Mouse (Mus musculus) intestine, embryonic 16.5 days (tissue): ENCODE results near the gene Ccdc155. TPM values are rescaled to one million over a fixed set of nuclear protein-coding genes. Genes with fewer than 3 reads are reported as not detected.

Experiments used
- ATAC-seq: fragments of 200-750 bp; cut with Nextera tagmentation; 2 replicates; pipeline ENCODE4 v1.8.0; 2017; ENCODE audit warnings: moderate TSS enrichment, moderate library complexity
- H3K27ac ChIP-seq: fragments of 300-500 bp; sonication (generic); 2 replicates; pipeline ENCODE4 v1.5.1; 2014; ENCODE audit warnings: mild to moderate bottlenecking, low read length
- H3K27me3 ChIP-seq: fragments of 300-500 bp; sonication (generic); replicated peaks from 2 replicates; pipeline ENCODE4 v1.6.1; 2014; ENCODE audit warnings: low read length, control low read depth, mixed read lengths; ENCODE audit not compliant: control insufficient read depth, insufficient read depth
- H3K36me3 ChIP-seq: fragments of 300-500 bp; sonication (generic); 2 replicates; pipeline ENCODE4 v1.6.1; 2014; ENCODE audit warnings: low read length, control low read depth; ENCODE audit not compliant: control insufficient read depth, insufficient read depth
- H3K4me1 ChIP-seq: fragments of 300-500 bp; sonication (generic); 2 replicates; pipeline ENCODE4 v1.6.1; 2014; ENCODE audit warnings: low read length, control low read depth, mixed read lengths; ENCODE audit not compliant: control insufficient read depth, insufficient read depth
- H3K4me2 ChIP-seq: fragments of 300-500 bp; sonication (generic); 2 replicates; pipeline ENCODE4 v1.6.1; 2014; ENCODE audit warnings: low read depth, low read length, control low read depth
- H3K4me3 ChIP-seq: fragments of 300-500 bp; sonication (generic); 2 replicates; pipeline ENCODE4 v1.5.1; 2014; ENCODE audit warnings: mild to moderate bottlenecking, low read length
- H3K9ac ChIP-seq: fragments of 300-500 bp; sonication (generic); 2 replicates; pipeline ENCODE4 v1.6.1; 2014; ENCODE audit warnings: low read depth, low read length
- H3K9me3 ChIP-seq: fragments of 300-500 bp; sonication (generic); 2 replicates; pipeline ENCODE4 v1.6.1; 2016; ENCODE audit warnings: low read length, control low read depth; ENCODE audit not compliant: control insufficient read depth
- WGBS: fragments of 180-500 bp; shearing (Covaris S2); extraction: QIAGEN DNeasy Blood & Tissue Kit; methylation state at CpG from one replicate; pipeline ENCODE4 v1.1.7; 2014; 5-methylcytosine and 5-hydroxymethylcytosine counted together
- polyA plus RNA-seq: library from polyadenylated mRNA; unstranded; fragments of >200 nt; fragmentation: Nextera tagmentation; extraction: Ambion mirVana; gene quantifications from 2 replicates; pipeline ENCODE4 v1.2.1, GENCODE M21; 2015

Ccdc155 gene
- polyA plus RNA-seq, 1 experiment from 2014 or later, result 0.44 TPM

DNA sequence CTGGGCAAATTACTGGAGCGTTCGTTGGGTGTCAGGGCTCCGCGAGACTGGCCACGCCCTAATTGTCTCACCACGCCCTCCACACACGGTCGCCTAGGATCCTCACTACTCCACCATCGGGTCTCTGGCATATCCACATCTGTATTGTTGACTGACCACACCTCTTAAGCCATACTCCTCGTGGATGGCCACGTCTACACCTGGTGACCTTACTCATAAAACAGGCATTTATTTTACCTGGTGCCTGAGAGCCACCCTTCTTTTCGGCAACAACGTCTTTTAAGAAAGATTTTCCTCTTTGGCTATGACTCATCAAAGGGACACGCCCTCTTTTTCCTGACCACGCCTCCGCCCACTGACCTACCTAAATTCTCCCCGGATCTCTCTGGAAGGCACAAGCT, 7.2 kb upstream of the Ccdc155 start, which contains the start of gene Dkkl1:
Dkkl1 (minus strand) TSS at position 297 of the 401 bp plus-strand sequence.
- Histone ChIP-seq H3K4me2 (peak within 1 kb of the TSS; percentile 45), H3K36me3 (no peaks in the 10 kb centered on the region), H3K27ac (no peak within 1 kb of the TSS), H3K27me3 (peaks cover 21% of the 10 kb centered on the region), H3K9me3 (no peaks in the 10 kb centered on the region), H3K9ac (no peak within 1 kb of the TSS), H3K4me1 (peaks cover 21% of the 10 kb centered on the region), H3K4me3 (peak within 1 kb of the TSS; percentile 12)
- ATAC-seq, result no peak
- 2% methylated on average over 17 of the region's 17 CpGs for WGBS

DNA sequence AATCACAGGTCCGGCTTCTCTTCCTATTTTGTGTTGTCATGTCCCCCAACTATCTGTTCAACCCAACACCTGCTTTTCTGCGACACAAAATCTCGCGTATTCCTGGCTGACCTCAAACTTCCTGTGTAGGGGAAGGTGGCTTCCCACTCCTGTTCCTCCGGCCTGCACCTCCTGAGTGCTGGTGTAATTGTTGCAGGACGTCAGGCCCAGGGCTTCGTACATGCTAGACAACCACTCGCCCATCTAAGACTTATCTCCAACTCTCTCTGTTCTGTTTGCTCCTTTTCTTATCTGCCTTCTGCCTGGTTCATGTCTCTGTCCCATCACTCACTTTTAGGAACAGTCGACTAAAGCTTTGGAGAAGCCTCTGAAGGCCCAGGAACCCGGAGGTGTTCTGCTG, 6.4 kb upstream of the Ccdc155 start:
- no peak for ATAC-seq
- no peaks in the 10 kb centered on the region for H3K36me3 ChIP-seq
- WGBS, result 55% methylated on average over 10 of the region's 10 CpGs
- H3K4me2 ChIP-seq, result no peak overlapping the region
- H3K9me3 ChIP-seq, result no peaks in the 10 kb centered on the region
- no peak overlapping the region for H3K4me3 ChIP-seq
- H3K27ac ChIP-seq, result no peak overlapping the region
- H3K4me1 ChIP-seq, result peaks cover 15% of the 10 kb centered on the region
- peaks cover 21% of the 10 kb centered on the region for H3K27me3 ChIP-seq
- no peak overlapping the region for H3K9ac ChIP-seq

DNA sequence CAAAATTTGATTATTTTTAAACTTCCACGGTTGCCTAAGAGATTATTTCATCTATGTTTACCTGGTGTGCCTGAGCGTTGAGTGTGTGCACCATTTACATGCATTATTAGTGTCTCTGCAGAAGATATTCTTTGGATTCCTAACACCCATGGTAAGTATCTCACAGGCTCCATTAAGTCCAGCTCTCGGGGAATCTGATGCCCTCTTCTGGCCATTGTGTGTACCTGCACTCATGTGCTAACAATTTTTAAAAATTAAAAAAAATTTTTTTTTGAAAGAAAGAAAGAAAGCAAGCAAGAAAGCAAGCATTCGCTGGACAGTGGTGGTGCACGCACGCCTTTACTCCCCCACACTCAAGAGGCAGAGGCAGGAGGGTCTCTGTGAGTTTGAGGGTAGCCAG, 3.6 kb upstream of the Ccdc155 start:
- Histone ChIP-seq H3K9me3 (no peaks in the 10 kb centered on the region), H3K36me3 (no peaks in the 10 kb centered on the region), H3K4me3 (no peak overlapping the region), H3K9ac (no peak overlapping the region), H3K4me2 (no peak overlapping the region), H3K4me1 (peaks cover 8% of the 10 kb centered on the region), H3K27ac (no peak overlapping the region), H3K27me3 (peaks cover 24% of the 10 kb centered on the region)
- WGBS, result 76% methylated on average over 6 of the region's 6 CpGs
- no peak for ATAC-seq

DNA sequence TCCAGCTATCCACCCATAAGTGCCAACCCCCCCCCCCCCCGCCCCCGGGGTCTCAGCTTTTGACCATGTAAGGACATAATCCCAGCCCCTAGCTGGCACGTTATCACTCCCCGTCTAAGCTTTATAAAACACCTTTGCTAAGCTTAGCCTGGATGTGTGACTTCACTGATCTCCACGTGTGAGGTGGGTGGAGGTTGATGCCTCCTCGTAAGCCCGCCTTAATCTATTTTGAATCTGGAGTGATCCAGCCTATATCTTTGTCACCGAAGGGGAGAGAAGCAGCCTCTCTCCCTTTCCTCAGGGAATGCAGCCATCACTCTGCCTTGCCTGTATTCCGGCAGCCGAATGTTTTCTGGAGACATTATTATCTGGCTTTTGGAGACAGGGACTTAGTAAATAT, 2.0 kb downstream of the Ccdc155 start:
- H3K4me1 ChIP-seq, result no peaks in the 10 kb centered on the region; the same call in 1 of the 2 replicates
- WGBS, result 37% methylated on average over 10 of the region's 10 CpGs
- H3K4me2 ChIP-seq, result no peak overlapping the region
- no peak overlapping the region for H3K4me3 ChIP-seq
- H3K27me3 ChIP-seq, result 0 out of 2 replicates have a peak, but pooled peaks cover 3% of the 10 kb centered on the region
- H3K9ac ChIP-seq, result no peak overlapping the region
- no peaks in the 10 kb centered on the region for H3K9me3 ChIP-seq
- no peaks in the 10 kb centered on the region for H3K36me3 ChIP-seq
- H3K27ac ChIP-seq, result no peak overlapping the region
- ATAC-seq, result no peak

DNA sequence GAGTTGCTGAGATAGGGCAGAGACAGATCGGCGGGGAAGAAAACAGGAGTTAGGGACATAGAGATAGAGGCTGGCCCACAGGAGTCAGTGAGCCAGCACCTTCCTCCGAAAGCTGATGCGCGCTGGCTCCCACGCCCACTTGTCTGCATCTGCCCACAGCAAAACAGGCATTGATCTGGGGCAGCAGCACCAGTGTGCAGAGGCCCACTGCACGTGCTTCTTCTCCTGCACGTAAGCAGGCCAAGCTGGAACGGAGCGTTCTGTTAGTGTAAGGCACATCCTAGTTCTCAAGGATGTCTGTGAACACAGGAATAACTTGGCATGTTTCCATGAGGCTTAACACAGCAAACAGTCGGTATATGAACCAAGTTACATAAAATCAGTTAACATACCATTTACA, 5.7 kb downstream of the Ccdc155 start:
- ATAC-seq, result no peak
- no peaks in the 10 kb centered on the region for H3K36me3 ChIP-seq
- H3K4me3 ChIP-seq, result no peak overlapping the region
- H3K4me2 ChIP-seq, result no peak overlapping the region
- H3K9me3 ChIP-seq, result no peaks in the 10 kb centered on the region
- H3K27me3 ChIP-seq, result 0 out of 2 replicates have a peak, but pooled peaks cover 3% of the 10 kb centered on the region
- WGBS, result 71% methylated on average over 11 of the region's 11 CpGs
- H3K4me1 ChIP-seq, result no peaks in the 10 kb centered on the region
- H3K27ac ChIP-seq, result no peak overlapping the region
- H3K9ac ChIP-seq, result no peak overlapping the region

DNA sequence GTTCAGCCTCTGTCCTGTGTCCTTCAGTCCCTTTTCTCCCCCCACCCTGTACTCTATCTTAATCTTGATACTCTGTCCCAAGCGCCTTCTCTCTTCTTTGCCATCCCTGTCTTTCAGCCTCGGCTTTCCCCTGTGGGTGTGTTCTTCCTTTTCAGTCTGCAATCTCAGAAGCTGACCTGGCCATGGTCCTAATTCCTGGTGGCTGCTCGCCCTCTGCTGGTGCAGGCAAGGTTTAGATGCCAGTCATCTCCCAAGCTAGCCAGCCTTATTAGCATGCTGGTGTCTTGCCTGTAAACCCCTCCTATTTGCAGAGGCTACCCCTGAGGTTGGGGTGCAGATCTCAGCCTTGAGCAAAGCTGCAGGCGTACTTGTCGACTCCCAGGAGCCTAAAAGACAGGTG, 6.3 kb downstream of the Ccdc155 start:
- no peaks in the 10 kb centered on the region for H3K36me3 ChIP-seq
- no peaks in the 10 kb centered on the region for H3K27me3 ChIP-seq
- no peaks in the 10 kb centered on the region for H3K4me1 ChIP-seq
- H3K4me3 ChIP-seq, result no peak overlapping the region
- H3K27ac ChIP-seq, result no peak overlapping the region
- WGBS, result 16% methylated on average over 5 of the region's 5 CpGs
- no peaks in the 10 kb centered on the region for H3K9me3 ChIP-seq
- no peak overlapping the region for H3K4me2 ChIP-seq
- no peak overlapping the region for H3K9ac ChIP-seq
- ATAC-seq, result peak; percentile 49; the same call in 1 of the 2 replicates

DNA sequence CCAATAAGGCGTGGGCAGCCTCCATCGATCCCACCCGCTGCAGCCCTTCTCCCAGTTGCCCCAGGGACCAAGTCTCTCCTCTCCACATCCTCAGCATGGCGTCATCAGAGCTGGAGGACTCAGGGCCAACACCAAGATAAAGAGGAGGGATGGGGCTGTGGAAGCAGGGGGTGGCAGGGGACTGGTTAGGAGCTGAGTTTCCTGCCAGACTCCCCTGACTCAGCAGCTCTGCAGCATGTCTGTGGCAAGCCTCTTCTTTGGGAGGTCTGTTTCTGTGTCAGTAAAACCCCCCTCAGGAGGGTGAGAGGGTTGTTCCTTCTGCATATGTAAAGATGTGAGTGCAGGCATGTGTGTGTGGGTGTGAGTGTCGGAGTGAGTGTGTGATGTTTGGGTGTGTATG, 7.7 kb downstream of the Ccdc155 start:
- ATAC-seq, result no peak
- H3K9me3 ChIP-seq, result no peaks in the 10 kb centered on the region
- H3K9ac ChIP-seq, result no peak overlapping the region
- H3K4me2 ChIP-seq, result no peak overlapping the region
- H3K27ac ChIP-seq, result no peak overlapping the region
- no peak overlapping the region for H3K4me3 ChIP-seq
- no peaks in the 10 kb centered on the region for H3K4me1 ChIP-seq
- H3K36me3 ChIP-seq, result no peaks in the 10 kb centered on the region
- no peaks in the 10 kb centered on the region for H3K27me3 ChIP-seq
- 73% methylated on average over 5 of the region's 5 CpGs for WGBS

DNA sequence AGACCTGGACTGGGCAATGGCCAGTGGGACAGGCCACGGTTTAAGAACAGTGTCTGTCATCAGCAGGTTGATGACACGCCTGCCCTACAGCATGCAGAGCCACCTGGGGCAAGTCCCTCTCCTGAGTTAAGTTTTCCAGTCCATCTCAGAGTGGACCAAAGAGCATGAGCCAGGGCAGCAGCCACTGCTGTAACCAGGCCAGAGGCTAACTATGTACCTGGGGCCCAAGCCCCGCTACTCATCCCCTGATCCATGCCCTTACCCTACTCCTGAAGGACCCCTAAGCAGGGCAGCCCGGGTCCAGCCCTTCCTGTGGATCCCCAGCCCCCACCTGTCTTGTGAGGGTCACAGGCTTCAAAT, 8.5 kb downstream of the Ccdc155 start:
- ATAC-seq, result no peak
- WGBS, result 77% methylated on average over 4 of the region's 4 CpGs
- H3K9ac ChIP-seq, result 0 out of 2 replicates have a peak overlapping the region, but pooled peaks have one; percentile 2
- no peaks in the 10 kb centered on the region for H3K9me3 ChIP-seq
- no peaks in the 10 kb centered on the region for H3K4me1 ChIP-seq
- no peak overlapping the region for H3K27ac ChIP-seq
- no peaks in the 10 kb centered on the region for H3K36me3 ChIP-seq
- H3K4me2 ChIP-seq, result no peak overlapping the region
- H3K27me3 ChIP-seq, result no peaks in the 10 kb centered on the region
- H3K4me3 ChIP-seq, result no peak overlapping the region

DNA sequence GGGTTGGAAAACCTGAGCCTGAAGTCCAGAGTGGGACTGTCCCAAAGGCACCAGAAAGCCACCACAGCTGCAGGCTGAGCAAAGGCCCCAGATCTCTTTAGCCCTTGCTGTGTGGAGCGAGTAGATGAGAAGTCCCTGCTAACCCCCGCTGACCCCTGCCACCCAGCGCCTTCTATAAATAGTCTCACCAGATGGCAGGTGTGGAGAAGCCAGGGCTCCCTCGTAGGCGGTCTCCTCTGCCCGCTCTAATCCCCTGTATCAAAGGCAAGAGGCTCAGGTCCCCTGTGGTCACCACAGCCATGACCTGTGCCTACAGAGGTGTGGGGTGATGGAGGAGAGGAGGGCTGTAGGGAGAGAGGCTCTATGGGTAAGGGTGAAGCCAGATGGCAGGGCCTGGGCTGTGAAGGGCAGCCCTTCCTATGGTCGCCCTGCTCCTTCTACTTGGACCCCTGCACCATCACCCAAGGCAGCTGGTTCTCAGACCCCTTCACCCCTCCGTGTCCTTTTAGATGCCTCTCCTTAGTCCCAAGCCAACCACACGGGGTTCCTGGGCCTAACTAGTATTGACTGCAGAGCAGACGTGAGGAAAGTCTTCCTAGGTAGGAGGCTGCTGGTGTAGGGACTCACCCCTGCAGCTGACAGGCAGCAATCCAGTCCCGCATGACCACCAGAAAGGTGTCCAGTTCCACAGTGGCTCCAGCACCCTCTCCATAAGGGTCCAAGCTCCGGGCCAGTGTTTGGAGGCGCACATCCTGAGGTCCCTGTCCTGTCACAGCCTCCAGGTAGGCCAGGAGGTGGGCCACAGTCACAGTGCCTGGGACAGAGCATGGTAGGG, 9.1 kb downstream of the Ccdc155 start:
- Histone ChIP-seq H3K9ac (0 out of 2 replicates have a peak overlapping the region, but pooled peaks have one; percentile 10), H3K27ac (no peak overlapping the region), H3K9me3 (no peaks in the 10 kb centered on the region), H3K4me1 (no peaks in the 10 kb centered on the region), H3K27me3 (no peaks in the 10 kb centered on the region), H3K4me2 (no peak overlapping the region), H3K36me3 (no peaks in the 10 kb centered on the region), H3K4me3 (no peak overlapping the region)
- ATAC-seq, result no peak
- 66% methylated on average over 13 of the region's 13 CpGs for WGBS
